Mouse (Mus musculus) Muller cell, postnatal 12 days (primary cell): ENCODE results near the gene Duox1.

ENCODE experiments used
- DNase-seq: peaks from one replicate; pipeline ENCODE4 v3.0.0-alpha.2; 2015; ENCODE audit errors: inconsistent ontology term

Duox1 gene

DNA sequence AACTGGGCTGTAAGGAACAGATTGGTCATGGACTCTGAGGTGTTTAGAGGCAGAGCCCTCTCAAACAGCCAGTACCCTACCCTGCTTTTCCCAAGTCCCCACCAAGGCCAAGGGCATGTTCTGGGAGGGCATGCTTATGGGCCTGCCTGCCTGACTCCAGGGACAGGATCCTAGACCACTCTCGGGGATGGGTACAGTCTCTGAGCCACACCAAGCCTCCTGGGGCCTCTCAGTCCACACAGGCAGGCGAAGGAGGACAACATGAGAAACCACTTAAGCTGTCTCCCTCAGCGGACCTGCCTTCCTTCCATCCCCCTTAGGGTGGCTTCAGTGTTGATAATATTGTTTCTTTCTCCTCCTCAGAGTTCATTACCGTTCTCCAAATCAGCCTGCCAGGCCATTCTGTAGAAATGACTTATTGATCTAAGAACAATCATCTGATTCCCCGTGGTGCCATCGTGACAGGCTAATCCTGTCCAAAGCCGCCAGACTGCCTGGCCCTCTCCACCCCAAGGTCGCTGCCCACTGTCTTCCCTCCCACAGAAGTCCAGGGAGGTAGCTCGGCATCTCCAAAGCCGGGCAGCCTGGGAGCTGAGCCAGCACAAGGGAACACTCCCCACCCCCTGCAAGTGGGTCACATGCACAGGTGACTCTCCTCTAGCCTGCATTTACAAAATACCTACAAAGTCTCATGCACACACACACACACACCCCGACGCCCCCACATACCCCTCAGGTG lies 38.9 kb downstream of the Duox1 start:
- DNase-seq, result no peak

- DNase-seq, result no peak
Measured at GRCm38 (mm10) chr2:122355389-122355788, 39.9 kb downstream of the Duox1 start.

GRCm38 (mm10) chr2:122356187-122356586 lies 40.7 kb downstream of the Duox1 start:
- DNase-seq, result no peak

- DNase-seq, result no peak
Measured at GRCm38 (mm10) chr2:122360310-122360709, 44.8 kb downstream of the Duox1 start.

- DNase-seq, result no peak
Measured at GRCm38 (mm10) chr2:122361181-122361580, 45.7 kb downstream of the Duox1 start.

GRCm38 (mm10) chr2:122361868-122362621 lies 46.6 kb downstream of the Duox1 start:
- DNase-seq, result no peak

GRCm38 (mm10) chr2:122362622-122363523 lies 47.4 kb downstream of the Duox1 start:
- DNase-seq, result no peak

DNA sequence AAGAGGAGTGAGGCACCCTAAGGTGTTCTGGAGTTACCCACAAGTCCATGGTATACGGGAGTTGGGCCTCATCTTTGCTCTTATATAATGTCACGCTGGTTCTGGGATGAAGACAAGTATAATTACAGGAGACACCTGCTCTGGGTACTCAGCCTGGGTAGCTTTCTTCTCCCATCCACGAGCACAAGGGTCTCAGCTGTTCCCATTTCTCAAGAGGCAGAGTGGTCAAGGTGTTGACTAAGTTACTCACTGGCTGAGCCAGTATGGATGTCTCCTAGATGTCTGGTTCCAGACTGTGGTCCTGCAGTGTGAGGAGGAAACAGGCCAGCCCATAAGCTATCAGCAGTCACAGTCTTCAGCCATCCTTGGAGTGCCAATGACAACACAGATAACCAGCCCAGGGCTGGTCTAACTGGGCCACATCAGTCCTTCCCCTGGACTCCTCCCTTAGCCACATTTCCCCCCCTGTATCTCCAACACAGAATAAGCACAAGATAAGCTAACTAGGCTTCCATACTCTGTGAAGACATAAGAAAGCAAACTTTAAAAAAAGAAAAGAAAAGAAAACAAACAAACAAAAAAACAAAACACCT lies 49.0 kb downstream of the Duox1 start:
- no peak for DNase-seq

GRCm38 (mm10) chr2:122365244-122365866 lies 49.9 kb downstream of the Duox1 start:
- DNase-seq, result no peak

GRCm38 (mm10) chr2:122366039-122366438 lies 50.6 kb downstream of the Duox1 start:
- DNase-seq, result no peak

GRCm38 (mm10) chr2:122366706-122367105 lies 51.2 kb downstream of the Duox1 start:
- DNase-seq, result no peak

- no peak for DNase-seq
Measured at GRCm38 (mm10) chr2:122367181-122367580, 51.7 kb downstream of the Duox1 start.

DNA sequence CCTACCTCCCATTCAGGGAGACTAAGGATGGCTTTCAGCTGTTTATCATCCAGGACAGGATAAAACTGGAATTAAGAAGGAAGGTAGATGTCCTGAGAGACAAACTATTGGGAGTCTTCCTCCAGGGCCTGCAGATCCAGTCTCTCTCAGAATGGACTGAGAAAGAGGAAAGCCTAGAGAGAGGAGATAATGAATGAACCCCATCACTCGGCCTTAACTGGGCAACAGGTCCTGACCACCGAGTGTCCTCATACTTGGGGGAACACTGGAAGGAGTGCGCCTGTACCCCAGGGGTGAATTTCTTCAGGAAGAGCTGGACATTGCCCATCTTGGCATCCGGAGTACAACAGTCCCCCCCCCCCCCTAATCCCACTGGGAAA lies 52.2 kb downstream of the Duox1 start:
- peak; percentile 20 for DNase-seq

- peak; percentile 39 for DNase-seq
Measured at GRCm38 (mm10) chr2:122368081-122368971, 52.9 kb downstream of the Duox1 start.

DNA sequence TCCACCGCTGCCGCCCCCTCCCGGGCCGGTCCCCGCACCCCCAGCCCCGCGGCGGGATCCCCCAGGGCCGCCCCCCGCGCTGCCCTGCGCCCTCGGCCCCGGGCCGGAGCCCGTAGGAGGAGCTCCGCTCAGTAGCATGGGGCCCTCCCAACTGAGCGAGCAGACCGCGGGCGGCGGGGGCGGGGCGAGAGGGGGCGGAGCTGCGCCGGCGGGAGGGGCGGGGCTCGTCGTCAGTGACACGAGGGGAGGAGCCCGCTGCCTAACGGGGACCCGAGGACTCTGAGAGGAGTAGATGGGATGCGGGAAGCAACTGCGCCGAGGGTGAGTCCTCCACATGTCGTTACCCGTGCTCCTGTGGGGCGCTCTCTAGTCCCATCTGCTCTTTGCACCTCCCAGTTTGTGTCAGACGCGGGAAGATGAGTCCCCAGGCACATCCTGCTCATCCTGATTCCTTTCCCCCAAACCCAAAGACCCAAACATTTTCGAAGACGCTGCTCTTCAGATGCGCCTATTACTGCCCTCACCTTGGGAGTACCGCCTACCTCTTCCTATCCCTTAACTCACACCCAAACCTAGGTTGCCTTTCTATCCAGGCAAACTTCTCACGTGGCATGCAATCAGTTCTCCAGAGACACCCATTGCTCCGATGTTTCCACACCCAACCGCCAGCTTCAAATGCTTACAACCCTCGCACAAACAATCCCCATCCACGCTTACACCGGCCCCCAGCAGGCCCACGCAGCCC lies 53.7 kb downstream of the Duox1 start, which contains the start of gene Shf:
Gene Shf (minus strand): TSS at position 168 of the 745 bp plus-strand sequence.
- DNase-seq, result peak; percentile 94

DNA sequence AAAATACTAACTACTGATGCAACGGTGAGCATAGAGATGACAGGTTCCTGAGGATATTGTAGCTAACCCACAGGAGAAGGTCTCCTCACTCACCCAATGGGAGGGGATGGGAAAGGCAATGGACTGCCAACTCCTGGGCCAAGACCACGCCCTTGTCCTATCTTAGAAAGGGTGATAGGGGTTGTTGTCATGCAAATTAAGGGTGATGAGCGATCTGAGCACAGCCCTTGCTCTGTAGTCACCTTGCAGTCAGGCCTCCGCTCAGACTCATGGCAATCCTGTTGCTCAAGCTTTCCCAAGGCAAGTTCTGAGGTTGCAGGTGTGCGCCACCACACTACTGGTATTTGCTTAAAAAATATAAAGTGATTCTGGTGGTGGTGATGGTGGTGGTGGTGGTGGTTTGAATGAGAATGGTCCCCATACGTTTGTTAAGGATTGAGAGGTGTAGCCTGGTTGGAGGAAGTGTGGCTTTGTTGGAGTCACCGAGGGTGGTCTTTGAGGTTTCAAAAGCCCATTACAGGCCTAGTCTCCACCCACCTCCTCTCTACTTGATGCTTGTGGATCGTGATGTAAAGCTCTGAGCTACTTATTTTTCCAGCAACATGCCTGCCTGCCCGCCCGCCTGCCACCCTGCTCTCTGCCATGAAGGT lies 54.8 kb downstream of the Duox1 start:
- no peak for DNase-seq

DNA sequence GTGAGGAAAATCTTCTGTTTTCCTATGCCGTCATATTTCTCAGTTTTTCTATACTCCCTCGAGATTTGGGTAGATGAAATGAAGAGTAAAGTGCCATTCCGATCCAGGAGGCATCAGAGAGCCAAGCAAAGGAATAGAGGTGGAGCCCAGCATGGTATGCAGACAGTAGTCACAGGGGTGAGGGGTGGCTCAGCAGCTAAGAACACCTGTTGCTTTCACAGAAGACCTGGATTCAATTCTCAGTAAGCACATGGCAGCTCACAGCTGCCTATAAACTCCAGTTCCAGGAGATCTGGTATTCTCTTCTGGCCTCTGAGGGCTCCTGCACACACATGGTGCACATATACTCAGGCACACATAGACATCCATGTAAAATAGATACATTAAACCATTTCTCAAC lies 56.6 kb downstream of the Duox1 start:
- no peak for DNase-seq

DNA sequence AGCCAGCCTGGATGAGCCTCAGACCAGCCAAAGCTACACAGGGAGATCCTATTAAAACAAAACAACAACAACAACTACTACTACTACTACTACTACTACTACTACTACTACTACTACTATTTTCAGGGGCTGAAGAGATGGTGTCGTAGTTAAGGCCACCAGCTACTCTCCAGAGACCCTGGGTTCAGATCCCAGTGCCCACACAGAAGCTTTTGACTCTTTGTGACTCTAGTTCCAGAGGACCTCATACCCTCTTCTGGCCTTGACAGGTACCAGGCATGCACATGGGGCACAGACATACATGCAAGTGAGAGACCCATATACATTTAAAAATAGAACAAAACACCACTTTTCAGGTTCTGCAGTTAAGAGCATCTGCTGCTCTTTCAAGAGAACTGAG lies 57.1 kb downstream of the Duox1 start:
- no peak for DNase-seq

- DNase-seq, result no peak
Measured at GRCm38 (mm10) chr2:122374012-122374411, 58.5 kb downstream of the Duox1 start.
